Mouse (Mus musculus) olfactory bulb, adult 2 months (tissue): ENCODE measurements around the gene Btbd16. TPM values are rescaled to one million over a fixed set of nuclear protein-coding genes. Genes with fewer than 3 reads are reported as not detected.

Experiments used
- H3K27ac ChIP-seq: fragments of 200-500 bp; 2 replicates; pipeline ENCODE4 v1.5.1; 2012; ENCODE audit warnings: low read depth, low read length; ENCODE audit not compliant: insufficient read depth
- H3K4me1 ChIP-seq: fragments of 200-500 bp; 2 replicates; pipeline ENCODE4 v1.6.1; 2012; ENCODE audit warnings: low read length; ENCODE audit not compliant: control insufficient read depth, insufficient read depth
- H3K4me3 ChIP-seq: fragments of 200-500 bp; 2 replicates; pipeline ENCODE4 v1.5.1; 2012; ENCODE audit warnings: mild to moderate bottlenecking, low read depth, low read length, moderate library complexity; ENCODE audit not compliant: insufficient read depth
- CTCF ChIP-seq: fragments of 200-500 bp; IDR thresholded peaks from 2 replicates; pipeline ENCODE4 v1.5.1; 2012; ENCODE audit warnings: low read depth, mild to moderate bottlenecking, low read length, moderate library complexity; ENCODE audit not compliant: insufficient read depth
- POLR2A ChIP-seq: fragments of 200-500 bp; IDR thresholded peaks from 2 replicates; pipeline ENCODE4 v1.6.1; 2012; ENCODE audit warnings: mild to moderate bottlenecking, low read depth, low read length, moderate library complexity; ENCODE audit not compliant: insufficient read depth
- WGBS: fragments of 180-500 bp; shearing (Covaris S2); methylation state at CpG from one replicate; pipeline ENCODE4 v1.1.7; 2018; 5-methylcytosine and 5-hydroxymethylcytosine counted together
- polyA plus RNA-seq: library from polyadenylated mRNA; stranded (reverse); fragments of >200 nt; gene quantifications from 2 replicates; pipeline ENCODE4 v1.2.4, GENCODE M21; 2012; ENCODE audit warnings: low replicate concordance; ENCODE audit not compliant: missing spikeins, insufficient read depth, insufficient read length

The Btbd16 gene
- polyA plus RNA-seq, 1 experiment = not detected

DNA sequence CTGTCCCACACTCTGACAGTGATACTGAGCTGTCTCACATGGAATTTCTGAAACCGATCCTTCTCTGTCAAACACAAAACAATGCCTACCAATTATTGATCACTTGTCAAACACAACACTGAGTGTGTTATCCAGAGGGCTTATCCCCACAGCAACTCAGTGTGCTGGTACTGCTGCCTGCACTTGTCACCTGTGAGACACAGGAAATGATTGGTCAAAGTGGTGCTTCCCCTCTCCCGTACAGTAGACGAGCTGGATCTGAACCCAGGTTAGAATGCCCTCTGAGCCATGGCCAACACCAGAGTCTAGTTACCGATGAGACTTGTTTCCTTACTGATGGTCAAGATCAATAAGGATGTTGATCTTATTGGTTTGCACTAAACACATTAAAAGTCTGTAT is 27.9 kb downstream of the Btbd16 start:
- peaks cover 9% of the 10 kb centered on the region for H3K4me1 ChIP-seq
- TF ChIP-seq POLR2A (no peak), CTCF (no peak)
- H3K4me3 ChIP-seq = no peak overlapping the region
- 94% methylated on average over 4 of the region's 4 CpGs for WGBS
- no peak overlapping the region for H3K27ac ChIP-seq

DNA sequence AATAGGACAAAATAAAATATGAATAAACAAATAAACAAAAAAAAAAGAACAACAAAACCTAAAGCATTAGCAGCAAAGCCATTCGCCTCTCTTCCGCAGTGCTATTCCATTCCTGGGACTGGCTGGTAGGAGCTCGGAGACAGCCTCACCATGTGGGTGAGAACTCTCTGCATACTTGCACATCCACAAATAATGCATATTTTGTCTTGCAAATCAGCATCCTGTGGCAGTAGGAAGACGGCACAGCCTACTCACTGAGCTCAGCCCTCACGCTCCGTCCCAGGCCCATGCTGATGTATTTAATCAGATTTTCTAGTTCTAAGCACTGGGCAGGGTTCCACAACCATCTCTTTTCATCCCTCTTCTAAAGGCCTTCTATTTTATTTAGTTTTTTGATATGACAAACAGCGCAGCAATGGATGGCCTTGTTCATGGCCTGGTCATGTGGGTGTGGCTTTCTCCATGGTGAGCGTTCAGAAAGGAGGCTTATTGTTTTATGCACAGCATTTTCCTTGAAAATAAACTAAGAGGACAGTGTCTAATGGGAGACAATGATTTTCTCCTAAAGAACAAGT is 29.5 kb downstream of the Btbd16 start:
- Histone ChIP-seq H3K4me3 (no peak overlapping the region), H3K4me1 (peaks cover 17% of the 10 kb centered on the region), H3K27ac (no peak overlapping the region)
- WGBS = 62% methylated on average over 8 of the region's 8 CpGs
- TF ChIP-seq CTCF (no peak), POLR2A (no peak)

DNA sequence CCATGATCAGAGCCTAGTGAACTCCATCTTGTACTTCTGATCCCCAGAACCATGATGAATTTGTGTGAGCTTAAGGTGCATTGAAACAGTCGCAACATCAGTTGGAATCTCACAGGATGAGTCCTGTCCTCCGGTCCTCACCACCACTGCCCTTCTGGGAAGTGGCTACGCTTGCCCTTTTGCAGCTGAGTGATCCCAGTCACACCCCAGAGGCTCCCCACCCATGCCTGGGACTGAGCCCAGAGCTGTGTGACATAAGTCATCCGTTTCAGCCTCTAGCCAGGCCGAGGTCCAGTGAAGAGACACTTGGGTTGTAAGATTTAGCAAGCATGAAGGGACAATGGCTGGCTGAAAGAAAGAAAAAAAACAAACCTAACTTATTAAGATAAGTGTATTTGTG is 31.1 kb downstream of the Btbd16 start:
- no peak overlapping the region for H3K4me3 ChIP-seq
- peaks cover 20% of the 10 kb centered on the region for H3K4me1 ChIP-seq
- no peak overlapping the region for H3K27ac ChIP-seq
- WGBS = 86% methylated on average over 5 of the region's 5 CpGs
- TF ChIP-seq CTCF (no peak), POLR2A (no peak)

DNA sequence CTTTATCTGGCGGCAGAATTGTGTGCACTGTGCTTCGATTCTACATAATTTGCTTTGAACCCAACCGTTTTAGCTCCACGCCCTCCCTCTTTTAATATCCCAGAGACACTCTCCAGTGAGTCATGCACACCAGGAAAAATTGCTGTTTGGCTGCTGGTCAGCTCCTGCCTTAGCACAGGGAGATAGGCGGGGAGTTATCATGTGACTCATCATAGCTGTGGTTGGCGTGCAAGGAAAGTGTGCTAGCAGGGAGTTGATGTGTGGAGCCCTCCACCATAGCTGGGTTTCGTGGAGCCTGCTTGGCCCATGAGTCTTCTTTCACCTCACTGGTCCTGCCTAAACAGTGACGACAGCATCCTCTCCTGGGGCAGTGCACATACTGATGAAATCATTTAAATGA is 33.9 kb downstream of the Btbd16 start:
- 19% methylated on average over 8 of the region's 8 CpGs for WGBS
- H3K4me3 ChIP-seq = no peak overlapping the region
- peak overlapping the region; percentile 94 for H3K27ac ChIP-seq
- TF ChIP-seq CTCF = no peak
- TF ChIP-seq POLR2A = no peak
- H3K4me1 ChIP-seq = peaks cover 20% of the 10 kb centered on the region

DNA sequence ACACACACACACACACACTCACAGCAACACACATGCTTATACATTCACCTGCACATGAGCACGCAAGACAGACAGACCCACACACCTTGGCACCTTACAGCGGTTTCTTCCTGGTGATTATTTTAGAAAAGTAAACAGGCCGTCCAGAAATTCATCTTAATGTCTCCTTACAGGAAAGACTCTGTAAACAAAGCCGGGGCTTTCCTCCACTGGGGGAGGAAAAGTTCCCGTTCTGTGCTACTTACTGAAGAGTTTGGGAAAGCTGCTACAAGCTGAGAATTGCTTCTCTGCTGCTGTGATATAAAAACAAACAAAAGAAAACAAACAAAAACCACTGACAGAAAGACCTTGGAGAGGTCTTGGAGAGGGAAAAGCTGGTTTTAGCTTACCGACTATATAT is 34.8 kb downstream of the Btbd16 start:
- H3K4me3 ChIP-seq = no peak overlapping the region
- WGBS = 46% methylated on average over 6 of the region's 6 CpGs
- peak overlapping the region; percentile 94 for H3K27ac ChIP-seq
- TF ChIP-seq CTCF = no peak
- no peak for TF ChIP-seq POLR2A
- peaks cover 17% of the 10 kb centered on the region for H3K4me1 ChIP-seq

DNA sequence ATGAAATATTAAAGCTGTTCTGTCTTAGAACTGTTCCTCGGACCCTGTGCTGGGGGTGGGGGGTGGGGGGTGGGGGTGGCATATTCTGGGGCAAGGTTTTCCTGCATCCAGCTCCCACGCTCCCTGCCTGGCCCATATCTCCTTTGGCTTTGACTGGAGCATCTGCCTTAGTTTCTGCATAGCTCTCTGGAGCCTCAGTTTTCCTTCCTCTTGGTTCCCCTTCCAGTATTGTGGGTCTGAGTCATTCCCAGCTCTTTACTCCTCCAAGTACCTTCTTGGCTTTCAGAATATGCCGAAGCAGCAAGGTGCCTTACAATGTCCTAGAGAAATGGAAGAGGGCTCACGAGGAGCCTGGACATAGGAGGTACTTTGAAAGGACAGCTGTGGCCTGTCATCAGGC is 36.4 kb downstream of the Btbd16 start:
- H3K27ac ChIP-seq = no peak overlapping the region
- no peak overlapping the region for H3K4me3 ChIP-seq
- H3K4me1 ChIP-seq = peaks cover 15% of the 10 kb centered on the region
- WGBS = 76% methylated on average over 4 of the region's 4 CpGs
- TF ChIP-seq CTCF (no peak), POLR2A (no peak)

DNA sequence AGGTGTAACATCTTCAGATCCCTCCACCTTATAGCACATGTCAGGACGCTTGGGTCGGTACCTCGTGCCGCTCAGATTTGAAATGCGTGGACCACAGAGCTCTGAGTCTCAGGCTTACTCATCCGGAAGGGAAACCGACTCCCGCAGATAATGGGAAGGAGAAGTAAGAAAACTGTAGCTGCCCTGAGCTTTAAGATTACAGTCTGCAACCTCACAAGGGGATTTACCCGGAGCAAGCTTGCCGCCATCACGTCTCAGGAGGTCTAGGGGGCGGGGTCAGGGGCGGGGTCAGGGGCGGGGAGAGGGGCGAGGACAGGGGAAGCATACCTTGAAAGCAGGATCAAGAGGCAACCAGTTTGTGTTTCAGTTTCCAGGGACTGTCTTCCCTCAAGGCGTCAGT is 38.5 kb downstream of the Btbd16 start:
- WGBS = 41% methylated on average over 16 of the region's 16 CpGs
- TF ChIP-seq POLR2A = no peak
- TF ChIP-seq CTCF = no peak
- H3K4me1 ChIP-seq = peaks cover 9% of the 10 kb centered on the region

DNA sequence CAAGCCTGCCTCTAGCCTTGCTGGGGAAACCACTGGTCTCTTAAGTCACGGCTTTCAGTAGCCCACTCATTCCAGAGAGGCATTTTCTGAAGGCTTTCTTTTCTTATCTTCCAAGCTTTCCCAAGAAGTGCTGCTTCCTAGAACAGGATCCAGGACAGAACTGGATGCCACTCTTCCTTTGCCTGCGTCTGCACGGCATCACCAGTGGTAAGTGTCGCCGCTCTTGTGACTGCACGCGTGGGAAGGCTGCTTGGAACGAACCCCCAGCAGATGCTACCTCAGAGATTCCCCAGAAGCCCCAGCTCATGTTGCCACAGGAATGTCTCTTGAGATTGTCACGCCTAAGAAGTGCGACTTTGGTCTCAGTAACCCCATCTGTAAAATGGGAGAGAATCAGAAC is 41.7 kb downstream of the Btbd16 start:
- TF ChIP-seq POLR2A (no peak), CTCF (no peak)
- H3K4me1 ChIP-seq = peaks cover 12% of the 10 kb centered on the region
- no peak overlapping the region for H3K27ac ChIP-seq
- H3K4me3 ChIP-seq = no peak overlapping the region
- WGBS = 97% methylated on average over 10 of the region's 10 CpGs

More for the DNA sequence above, 38.5 kb downstream of the Btbd16 start:
- no peak overlapping the region for H3K4me3 ChIP-seq
- H3K27ac ChIP-seq = no peak overlapping the region

DNA sequence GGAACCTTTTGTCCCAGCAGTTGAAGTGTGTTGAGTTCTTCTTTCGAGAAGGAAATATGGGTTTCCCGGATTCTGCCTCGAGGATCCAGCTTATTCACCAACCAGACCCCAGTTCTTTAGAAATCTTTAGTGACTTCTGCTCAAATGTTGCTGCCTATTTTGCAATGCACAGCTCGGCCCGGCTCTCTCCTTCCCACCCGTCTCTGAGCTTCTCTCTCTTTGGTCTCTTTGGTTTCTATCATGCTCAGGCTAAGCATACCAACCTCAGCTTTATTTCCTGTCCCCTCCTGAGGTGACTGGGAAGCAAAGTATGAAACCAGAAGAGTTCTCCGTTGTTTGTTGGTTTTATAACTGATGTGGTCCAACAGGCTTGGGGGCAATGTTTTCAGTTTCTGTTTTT is 42.4 kb downstream of the Btbd16 start:
- TF ChIP-seq CTCF (no peak), POLR2A (no peak)

DNA sequence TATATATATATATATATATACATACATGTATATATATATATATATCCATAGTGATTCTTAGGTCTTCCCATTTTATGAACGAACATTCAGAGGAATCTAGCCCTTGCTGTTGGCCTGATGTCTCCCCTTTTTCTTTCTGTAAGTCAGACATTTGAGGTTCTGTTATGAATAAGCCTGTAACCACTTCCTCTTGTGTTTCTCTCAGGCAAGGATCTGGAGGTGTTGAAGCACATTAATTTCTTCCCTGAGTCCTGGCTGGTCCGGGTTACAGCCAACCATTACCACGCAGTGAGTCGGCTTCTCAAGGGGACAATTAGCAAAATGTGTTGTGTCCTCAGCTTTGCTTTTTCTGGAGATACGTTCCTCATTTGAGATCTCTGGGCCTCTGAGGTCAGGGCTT is 44.9 kb downstream of the Btbd16 start:
- TF ChIP-seq CTCF (no peak), POLR2A (no peak)
- no peak overlapping the region for H3K4me3 ChIP-seq
- WGBS = 48% methylated on average over 5 of the region's 5 CpGs
- peaks cover 12% of the 10 kb centered on the region for H3K4me1 ChIP-seq
- H3K27ac ChIP-seq = no peak overlapping the region

More for the DNA sequence above, 42.4 kb downstream of the Btbd16 start:
- peaks cover 12% of the 10 kb centered on the region for H3K4me1 ChIP-seq
- H3K4me3 ChIP-seq = no peak overlapping the region
- H3K27ac ChIP-seq = no peak overlapping the region
- WGBS = 85% methylated on average over 7 of the region's 7 CpGs
